Mouse (Mus musculus) megakaryocyte, embryonic 14.5 days (primary cell): ENCODE results near the gene Actr5.

ENCODE experiments used
- FLI1 ChIP-seq: IDR thresholded peaks from 2 replicates; pipeline ENCODE4 v1.6.1; 2012; ENCODE audit warnings: low read length, inconsistent platforms, mixed read lengths
- GATA1 ChIP-seq: IDR thresholded peaks from 3 replicates; pipeline ENCODE4 v1.6.1; 2012; ENCODE audit warnings: mixed read lengths, low read length, inconsistent platforms, borderline replicate concordance

DNA sequence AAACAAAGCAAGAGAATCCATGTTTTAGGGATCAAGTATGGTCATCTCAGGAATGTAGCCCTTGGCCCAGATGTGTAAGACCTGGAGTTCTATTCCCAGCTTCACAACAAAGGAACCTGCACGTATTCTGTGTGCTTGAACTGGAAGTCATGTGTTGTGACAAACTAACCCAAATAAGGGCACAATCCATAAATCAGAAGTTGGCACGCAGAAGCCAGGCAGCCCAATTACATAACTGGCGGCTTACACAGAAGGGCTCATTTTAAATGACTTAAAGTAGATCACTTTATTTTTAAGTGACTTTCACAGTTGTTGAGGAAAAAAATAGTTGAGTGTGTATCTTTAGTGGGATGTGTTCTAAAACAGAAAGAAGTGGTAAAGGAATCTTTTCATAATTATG is 19.1 kb downstream of the Actr5 start:
- TF ChIP-seq GATA1 (no peak), FLI1 (no peak)
